Mouse (Mus musculus): ENCODE results near the gene Ralgds.

Gene Ralgds

DNA sequence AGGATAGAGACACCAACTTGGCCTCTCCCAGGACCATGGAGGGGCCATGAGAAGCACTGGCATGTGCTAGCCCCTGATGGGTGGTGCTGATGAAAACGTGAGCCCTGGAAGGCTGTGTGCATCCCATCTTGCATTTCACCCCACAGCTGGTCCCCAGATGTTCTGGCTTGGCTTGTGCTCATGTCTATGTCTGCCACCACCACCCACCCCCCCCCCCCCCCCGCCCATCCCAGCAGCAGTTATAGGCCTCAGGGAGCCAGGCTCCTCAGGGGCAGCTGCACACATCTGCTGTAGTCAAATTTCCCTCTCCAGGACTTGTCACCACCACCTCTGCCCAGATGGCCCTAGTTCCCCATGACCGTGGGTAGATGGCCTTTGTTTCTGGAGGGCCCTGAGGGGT lies 57.0 kb downstream of the Ralgds start:
- no peak for DNase-seq

DNA sequence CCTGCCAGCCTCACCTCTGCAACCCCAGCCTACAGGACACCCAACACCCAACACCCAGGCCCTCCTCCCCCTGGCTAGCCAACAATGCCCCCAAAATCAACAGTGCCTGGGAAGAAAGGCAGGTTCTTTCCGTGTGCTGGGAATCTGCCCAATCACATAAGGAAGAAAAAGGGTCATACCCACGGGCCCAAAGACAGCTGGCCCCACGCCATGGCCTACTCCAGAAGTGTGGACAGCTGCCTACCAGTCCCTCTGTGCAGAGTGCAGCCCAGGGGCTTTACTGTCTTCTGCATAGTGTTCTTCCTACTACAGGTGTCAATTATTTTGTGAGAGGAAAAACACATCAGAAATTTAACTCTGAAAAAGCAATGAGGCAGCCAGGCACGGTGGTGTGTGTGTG lies 62.4 kb downstream of the Ralgds start:
- no peak for DNase-seq

DNA sequence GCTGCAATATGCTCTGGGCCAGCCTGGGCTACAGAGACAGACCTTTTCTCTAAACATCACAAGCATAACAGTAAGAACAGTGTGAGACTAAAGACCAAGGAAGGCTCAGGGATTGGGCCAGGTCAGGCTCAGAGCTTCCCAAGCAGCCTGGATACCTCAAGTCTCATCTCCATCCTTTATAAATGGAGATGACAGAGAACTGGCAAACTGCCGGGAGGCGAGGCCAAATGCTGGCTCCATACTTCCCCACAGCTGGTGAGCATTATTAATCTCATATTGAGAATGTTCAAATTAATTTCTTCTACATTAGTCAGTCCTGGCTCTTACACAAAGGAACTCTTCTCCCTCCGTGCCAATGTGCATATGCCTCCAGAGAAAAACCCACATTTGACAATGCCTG lies 63.9 kb downstream of the Ralgds start:
- no peak for DNase-seq

DNA sequence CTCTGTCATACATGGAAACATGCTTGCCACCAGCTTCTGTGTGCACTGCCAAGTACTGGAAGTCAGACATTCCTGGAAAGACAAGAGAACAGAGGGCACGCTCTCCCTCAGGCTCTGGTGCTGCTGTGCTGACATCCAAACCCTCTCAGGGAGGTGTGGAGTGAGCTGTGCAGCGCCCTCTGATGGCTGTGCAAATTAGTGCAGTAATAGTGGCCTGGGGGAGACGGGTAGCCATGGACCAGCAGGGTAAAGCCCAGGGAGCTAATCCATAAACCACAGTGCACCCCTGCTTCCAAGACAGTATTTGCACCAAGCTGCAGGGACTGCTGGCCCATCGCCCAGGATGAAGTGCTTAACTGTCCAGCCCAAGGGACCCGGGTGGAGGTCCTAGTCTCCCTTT lies 65.1 kb downstream of the Ralgds start:
- no peak for DNase-seq

DNA sequence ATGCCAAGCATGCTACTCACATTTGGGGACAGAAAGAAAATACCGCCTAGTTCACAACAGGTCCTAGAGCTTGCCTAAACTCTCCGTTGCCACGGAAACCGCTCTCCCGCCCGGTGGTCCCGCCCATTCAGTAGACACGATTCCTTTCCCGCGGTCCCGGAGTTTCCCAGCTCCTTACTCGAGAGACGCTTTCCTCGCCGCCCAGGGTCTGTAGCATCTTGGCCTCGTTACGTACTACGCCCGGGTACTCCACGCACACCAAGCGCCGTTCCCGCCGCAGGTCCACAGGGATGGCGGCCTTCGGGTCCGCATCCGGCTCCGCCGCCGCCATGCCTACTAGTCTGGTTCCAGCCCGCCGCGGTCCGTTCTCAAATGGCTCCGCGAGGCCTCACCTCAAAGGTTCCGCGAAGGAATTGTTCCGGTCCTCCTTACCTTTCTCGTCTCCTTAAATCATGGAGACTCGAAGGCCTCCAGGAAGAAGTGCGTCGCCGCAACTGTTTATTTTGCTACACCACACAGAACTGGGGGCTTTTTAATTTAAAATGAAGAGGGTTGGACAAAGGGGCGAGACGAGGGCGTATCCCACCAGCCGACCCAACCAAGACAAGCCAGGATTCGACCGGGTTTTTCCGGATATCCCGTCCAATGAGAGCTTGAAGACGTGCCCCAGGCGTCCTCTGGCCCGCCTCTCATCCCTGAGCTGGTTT lies 69.9 kb downstream of the Ralgds start:
- DNase-seq, result peak; percentile 80

DNA sequence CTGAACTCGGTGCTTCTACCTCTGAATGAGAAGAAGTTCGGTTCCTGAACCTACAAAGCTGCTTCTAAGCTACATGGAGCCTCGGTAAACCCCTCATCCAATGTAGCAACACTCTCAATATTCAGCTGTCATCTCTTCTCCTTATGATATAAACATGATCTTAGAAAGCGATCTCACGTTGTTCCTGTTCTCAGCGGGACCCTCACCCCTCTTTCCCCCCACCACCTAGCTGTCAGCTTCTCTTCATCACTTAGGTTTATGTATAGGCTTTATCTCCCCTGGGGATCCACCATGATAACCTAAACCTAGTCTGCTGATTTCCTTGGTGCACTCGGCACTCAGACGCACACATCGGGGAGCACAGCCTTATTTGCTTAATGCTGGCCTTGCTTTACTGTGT lies 70.7 kb downstream of the Ralgds start, which contains the start of gene Gtf3c5:
Gene Gtf3c5 (minus strand): TSS at position 101 of the 400 bp plus-strand sequence.
- DNase-seq, result no peak

DNA sequence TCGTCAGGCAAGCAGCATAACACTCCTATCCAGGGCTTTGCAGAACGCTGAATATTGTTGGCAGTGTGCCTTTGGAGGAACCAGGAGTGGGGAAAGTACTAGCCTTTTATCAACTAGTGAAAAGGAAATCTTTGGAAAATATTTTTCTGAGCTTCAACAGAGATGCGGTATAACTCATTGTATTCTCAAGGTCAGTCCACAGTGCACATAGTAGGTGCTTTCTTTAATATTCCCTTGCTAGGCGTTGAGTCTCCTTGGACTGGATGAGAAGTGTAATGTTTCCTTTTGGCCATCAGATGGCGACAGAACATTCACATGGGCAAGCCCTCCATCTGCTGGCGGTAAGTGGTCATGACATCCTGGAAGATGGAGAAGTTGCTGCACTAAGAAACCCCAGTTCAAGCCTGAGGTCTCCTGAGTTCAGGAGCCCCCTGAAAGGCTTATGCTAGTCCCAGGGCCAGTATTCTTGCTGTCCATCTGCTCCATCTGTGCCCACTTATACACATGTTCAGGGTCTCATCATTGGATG lies 72.2 kb downstream of the Ralgds start:
- peak; percentile 73 for DNase-seq

DNA sequence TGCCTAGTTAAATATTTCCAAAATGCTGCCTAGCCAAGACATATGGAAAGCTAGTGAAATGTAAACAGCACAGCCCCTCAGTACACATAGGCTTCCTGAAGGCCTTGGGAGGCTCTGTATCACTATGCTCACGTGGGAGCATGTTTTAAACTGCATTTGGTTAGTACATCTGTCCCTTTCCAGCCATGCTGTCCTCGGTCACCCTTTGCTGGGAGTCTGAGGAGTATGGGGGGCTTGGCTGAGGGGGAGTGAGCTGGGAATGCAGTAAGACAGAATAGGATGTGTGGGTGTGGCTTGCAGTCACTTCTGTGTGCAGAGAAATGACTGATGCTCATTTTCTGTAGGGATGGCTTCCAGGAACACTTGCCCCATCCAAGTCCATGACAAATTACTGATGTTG lies 72.8 kb downstream of the Ralgds start:
- no peak for DNase-seq

DNA sequence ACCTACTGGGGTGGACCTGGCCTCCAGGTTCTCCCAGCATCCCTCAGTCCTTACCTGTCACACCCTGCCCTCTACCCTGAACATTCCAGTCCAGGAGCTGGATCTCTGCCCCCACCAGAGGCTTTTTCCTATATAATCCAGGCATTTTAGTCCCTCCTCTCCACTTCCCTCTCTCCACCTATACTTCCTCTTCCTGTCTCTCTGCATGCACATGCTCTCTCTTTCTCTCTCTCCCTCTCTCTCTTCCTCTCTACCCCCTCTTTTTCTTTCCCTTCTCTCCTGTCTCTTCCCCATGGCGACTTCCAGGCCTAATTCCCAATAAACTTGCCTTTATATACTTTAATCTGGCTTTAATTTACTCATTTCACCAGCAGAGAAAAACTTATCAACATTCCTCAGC lies 75.6 kb downstream of the Ralgds start:
- DNase-seq, result no peak

DNA sequence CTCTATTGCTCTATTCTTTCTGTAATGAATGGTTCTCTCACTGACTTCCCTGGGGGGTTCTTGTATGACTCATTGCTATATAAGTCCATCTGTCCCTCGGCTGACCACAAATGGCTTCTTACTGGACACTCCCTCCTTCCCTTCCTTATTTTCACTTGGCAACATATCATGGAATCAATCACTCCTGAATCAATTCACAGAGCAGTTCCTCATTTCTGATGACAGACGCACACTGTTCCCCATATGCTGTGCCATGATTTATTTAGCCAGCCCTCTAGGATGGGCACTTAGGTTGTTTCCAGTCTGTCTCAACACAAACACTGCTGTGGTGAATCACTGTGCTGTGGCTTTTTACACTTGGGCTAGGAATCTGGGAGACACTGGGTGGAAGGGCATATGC lies 78.6 kb downstream of the Ralgds start:
- DNase-seq, result no peak

DNA sequence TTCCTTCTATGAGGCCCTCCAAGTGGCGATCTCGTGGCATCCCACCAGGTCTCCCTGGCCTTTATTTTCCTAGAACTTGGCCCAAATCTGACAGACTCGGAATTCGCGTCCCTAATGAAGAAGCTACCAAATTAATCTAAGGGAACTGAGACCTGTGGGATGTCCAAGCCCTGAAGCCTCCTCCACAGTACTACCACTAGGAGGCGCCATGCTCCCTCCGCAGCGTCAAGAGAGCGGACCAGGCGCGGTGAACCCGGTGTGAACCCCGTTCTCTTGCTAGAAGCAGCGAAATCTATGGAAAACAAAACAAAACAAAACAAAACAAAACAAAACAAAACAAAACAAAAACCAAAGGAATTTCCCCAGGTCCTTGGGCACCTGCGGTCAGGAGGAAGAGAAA lies 79.9 kb downstream of the Ralgds start:
- DNase-seq, result peak; percentile 37

DNA sequence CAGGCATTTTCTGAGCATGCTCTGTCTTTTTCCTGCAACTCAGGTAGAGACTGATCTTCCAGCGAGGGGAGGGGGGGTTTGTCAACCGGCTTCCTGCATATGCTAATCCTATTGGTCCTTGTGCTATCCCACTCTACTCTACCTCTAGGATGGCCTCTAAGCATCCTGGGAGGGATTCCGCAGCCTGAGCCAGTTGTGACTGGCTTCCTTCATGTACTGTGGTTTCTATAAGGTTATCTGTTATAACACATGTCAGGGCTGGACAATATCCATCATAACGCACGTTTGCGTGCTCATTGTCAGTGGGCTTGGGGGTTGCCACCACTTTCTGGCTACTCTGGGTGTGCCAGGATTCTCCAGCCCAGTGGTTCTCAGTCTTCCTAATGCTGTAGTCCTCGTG lies 83.1 kb downstream of the Ralgds start:
- DNase-seq, result no peak

DNA sequence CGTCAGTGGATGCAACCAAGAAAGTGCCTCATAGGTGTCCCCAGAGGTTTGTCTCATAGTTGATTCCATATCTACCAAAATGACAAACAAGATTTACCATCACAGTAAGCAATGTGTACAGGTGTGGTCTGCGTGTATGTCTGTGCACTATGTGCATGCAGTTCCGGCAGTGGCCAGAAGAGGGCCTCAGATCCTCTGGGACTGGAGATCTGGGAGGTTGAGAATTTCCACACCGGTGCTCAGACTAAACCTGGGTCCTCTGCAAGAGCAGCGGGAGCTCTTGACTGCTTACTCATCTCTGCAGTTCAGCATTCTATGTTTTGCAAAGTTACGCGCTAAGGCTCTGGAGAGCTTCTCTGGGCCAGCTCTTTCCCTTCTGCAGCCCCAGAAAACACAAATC lies 84.1 kb downstream of the Ralgds start:
- no peak for DNase-seq

DNA sequence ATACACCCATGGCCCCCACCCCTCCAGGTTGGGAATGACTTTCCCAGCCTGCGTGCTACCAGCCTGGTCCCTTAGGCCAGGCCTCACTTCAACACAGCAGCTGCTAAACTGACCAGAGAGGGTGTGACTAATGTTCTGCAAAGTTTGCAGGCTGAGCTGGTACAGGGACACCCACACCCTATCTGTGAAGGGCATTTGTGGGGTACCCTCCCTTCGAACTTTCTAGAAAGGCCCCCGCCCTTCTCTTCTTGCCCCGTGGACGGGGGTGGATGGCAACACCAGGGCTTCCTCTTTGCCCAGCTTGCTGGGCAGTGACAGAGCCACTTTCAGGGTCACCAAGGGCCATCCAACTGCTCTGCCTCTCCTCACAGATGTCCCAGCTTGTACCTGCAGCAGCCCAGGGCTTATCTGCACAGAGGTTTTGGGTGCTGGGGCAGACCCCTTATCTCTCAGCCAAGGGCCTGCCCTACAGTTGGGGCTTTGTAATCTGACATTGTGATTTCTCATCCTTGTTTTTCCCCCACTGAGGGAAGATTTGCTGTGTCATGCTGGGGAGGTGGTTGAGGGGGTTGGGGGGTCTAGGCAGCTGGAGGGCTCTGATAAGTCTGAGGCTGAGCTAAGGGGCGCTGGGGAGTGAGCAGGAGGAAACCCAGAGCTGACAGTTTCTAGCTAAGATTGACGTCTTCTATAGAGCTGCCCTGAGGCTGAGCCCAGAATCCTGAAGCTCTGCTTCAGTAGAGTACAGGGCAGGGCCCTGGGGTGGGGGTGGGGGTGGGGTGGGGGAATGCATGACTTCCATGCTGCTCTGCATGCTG lies 85.0 kb downstream of the Ralgds start:
- DNase-seq, result no peak

DNA sequence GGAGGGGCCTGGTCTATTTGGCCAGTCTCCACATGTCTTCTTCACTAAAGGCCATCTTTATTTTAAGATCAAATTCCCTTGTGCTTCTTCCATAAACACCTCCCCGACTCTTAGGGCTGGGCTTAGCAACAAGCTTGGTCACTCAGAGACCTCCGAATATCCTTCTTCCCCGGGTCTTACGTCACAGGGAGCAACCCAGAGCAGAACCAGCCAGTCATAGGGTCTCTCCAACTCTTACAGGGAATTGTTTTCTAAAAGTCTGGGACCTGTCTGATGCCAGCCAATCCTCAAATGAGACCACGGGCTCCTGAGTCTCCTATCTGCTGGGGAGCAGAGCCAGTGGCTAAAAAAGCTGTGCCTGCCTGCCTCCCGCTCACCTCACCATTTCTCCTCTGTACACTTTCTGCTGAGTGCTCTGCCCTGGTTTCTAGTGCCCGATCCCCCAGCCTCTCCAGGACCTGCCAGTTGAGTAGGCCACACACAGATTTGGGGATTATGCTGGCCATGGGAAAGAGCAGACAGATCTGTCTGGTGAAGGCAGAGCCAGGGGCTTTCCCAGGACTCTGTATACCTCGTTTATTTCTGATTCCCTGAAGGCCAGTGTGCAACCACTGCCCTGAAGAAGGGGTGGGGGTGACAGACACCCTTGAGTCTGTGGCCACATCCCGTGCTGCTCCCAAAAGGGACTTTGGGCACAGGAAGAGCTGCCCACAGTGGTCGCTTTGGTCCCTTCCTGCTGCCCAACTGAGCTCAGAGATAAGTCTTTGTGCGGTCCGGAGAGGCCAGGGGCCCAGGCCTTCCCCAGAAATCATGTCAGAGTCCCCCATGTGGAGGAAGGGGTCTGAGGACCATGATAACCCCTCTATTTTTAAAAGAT lies 86.0 kb downstream of the Ralgds start:
- DNase-seq, result no peak

DNA sequence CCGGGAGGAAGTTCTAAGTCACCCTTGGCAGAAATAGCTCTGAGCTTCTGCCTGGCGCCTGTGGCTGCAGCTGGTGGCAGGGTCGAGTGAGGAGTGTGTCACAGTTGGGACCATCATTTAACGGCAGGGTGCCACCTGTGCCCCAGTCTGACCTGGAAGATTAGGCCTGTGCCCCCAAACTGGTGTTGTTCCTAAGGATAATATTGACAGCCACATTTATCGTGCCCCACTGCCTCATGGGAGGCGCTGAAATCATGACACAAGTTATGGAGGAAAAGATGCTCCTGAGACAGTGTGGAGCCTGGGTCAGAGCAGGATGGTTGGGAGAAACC lies 86.6 kb downstream of the Ralgds start:
- no peak for DNase-seq

DNA sequence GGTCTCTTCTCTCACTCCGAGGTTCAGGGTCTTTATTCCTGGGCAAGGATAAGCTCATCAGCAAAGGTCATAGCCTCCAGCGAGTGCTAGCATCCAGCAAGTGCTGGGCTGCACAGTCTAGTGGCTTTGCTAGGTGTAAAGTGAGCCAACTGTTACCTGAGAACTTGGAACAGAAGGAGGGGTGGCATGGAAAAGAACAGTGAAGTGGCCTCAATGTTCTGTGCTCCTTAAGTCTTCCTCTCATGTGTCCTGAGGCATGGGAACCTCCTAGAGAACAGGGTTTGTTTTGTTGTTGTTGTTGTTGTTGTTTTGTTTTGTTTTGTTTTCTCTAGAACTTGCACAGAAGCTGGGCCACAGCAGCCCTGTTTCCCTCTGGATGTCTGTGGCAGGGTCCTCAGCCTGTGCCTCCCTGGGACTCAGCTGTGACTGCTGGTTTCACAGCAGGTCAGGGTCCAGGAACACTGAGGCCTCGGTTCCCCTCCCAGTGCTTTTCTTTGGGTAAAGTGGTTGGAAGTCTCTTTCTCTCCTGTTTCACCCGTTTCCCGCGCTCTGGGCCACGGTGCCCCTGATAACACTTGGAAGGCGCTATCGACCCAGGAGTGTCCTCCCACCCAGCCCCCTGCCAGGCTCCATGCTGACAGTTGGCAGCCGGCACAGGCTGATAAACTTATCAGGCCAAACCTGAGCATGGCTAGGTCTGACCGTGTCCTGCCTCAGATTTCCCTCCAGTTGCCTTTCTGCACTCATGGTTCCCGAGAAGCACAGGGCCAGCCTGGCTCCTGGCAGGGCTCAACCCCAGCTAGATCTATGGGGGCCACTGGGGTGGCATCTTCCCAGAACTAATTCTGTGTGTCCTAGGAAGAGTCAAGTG lies 89.0 kb downstream of the Ralgds start:
- DNase-seq, result no peak
